Mouse (Mus musculus): Measurements from ENCODE around the gene Chrm1. TPM values are rescaled to one million over a fixed set of nuclear protein-coding genes. Genes with fewer than 3 reads are reported as not detected.

Gene Chrm1
- under 1 TPM in 1 of 2 experiments, not detected in 1; 0.02 TPM for total RNA-seq (2021)
- long read RNA-seq, experiment 1 = 0 reads
- long read RNA-seq, experiment 2 = 0 reads

DNA sequence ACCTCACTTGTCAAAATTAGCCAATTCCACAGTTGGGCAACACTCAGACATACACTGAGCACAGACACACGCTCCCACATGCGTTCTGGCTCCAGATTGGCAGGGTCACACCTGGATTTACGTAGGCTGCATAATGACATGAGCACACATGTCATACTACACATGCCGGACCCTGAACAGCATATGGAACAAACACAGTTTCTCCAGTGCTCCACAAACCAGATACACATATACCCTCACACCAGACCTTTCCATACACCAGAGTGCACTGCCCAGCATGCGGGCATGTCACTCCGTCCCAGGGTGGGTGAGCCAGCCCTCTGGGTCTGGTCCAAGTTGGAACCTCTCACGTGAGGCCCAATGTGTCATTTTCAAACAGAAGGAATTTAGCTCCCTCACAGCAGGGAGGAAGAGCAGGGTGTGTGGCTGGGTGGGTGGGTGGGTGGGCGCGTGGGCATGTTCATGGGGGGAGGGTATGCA is at the start of gene Chrm1:
Chrm1 (plus strand) TSS at position 430 of the 480 bp plus-strand sequence.
- intact Hi-C loops (cut with DNase I; ENCODE audit: low total_unique reads) = no loop called here
- DNase-seq = no peak

- no peak for DNase-seq
- intact Hi-C loops (cut with DNase I; ENCODE audit: low total_unique reads) = no loop called here
Measured at GRCm38 (mm10) chr19:8614343-8614742, 49.2 kb upstream of the Chrm1 start.

- intact Hi-C loops (cut with DNase I; ENCODE audit: low total_unique reads) = no loop called here
- no peak for DNase-seq
Measured at GRCm38 (mm10) chr19:8616314-8616713, 47.3 kb upstream of the Chrm1 start.

DNA sequence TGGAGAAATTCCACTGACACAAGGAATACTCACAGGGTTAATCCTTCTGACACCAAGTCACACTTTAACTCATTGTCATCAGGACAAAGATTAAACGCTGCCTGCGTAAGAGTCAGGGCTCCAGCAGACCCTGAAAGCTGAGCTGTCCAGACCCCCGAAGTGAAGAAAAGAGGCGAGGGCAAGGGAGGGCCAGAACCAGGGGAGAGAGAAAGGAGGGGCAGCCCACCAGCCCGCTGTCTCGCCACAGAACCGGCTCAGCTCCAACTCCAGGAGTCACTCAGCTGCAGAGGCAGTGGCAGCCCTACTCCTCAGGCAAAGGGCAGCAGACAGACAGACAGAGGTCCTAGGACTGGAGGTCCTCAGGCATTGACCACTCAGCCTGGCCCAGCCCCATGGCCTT is 45.7 kb upstream of the Chrm1 start, which contains the start of gene Slc22a6:
Slc22a6 (plus strand) TSS at position 136 of the 400 bp plus-strand sequence.
- intact Hi-C loops (cut with DNase I; ENCODE audit: low total_unique reads) = no loop called here
- DNase-seq = no peak

DNA sequence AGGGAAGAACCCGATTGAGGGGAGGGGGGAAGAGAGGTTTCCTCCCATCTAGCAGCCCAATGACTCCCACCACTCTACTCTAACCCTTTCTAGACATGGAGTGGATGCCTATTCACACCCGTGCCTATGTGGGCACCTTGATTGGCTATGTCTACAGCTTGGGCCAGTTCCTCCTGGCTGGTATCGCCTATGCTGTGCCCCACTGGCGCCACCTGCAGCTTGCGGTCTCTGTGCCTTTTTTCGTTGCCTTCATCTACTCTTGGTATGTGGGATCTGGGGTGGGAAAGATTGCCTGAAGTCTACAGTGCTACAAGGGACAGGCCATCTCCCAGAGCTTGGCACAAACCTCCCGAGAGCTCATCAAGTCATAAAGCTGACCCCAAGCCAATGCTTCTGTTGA is 42.5 kb upstream of the Chrm1 start:
- intact Hi-C loops (cut with DNase I; ENCODE audit: low total_unique reads) = no loop called here
- DNase-seq = no peak

DNA sequence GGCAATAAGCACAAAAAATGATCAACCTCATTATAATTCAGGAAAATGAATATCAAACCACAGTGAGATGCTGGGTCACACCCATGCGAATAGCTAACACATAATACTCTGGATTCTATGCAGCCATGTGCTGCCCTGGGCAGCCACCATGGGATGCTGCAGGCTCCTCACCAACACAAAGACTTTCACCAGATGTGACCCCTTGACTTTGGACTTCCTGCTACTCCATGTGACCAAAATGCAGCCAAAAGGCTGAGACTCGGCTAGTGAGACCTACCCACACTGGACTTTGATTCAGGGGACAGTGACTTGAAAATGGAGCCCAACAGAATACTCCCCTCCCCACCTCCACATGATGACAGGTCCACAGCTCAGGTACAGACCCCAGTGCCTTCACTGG is 33.3 kb upstream of the Chrm1 start:
- intact Hi-C loops (cut with DNase I; ENCODE audit: low total_unique reads) = no loop called here
- no peak for DNase-seq

DNA sequence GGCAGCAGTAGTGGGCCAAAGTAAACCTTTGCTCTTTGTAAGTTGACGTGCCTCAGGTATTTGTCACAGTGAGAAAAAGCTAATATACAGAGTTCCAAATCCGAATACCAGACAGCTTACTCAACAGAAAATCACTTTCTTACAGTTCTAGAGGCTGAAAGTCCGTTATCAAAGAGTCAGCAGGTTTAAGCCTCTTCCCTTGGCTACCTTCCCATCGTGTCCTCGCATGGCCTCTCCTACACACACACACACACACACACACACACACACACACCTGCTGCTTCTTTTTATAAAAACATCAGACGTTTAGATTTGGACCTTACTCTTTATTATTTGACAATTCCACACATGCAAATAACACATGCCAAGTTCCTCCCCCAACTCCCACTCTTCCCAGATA is 32.8 kb upstream of the Chrm1 start:
- no peak for DNase-seq
- intact Hi-C loops (cut with DNase I; ENCODE audit: low total_unique reads) = no loop called here

DNA sequence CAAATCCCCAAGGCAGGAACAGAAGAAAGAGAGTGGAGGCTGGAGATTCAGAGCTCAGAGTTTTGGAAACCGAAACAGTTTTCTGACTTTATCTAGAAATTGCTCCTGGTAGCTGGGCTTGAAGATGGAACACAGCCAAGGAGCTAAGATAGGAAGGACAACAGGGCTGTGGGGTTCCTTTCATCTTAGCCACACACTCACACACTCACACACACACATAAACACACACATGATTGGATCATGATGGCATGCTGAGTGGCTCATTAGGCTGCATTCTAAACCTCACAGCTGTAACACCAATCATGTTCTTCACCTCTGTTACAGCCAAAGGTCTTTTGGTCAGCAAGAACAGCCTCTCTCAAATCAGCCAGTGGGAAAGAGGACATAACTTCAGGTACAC is 31.6 kb upstream of the Chrm1 start:
- intact Hi-C loops (cut with DNase I; ENCODE audit: low total_unique reads) = no loop called here
- no peak for DNase-seq

- no peak for DNase-seq
- intact Hi-C loops (cut with DNase I; ENCODE audit: low total_unique reads) = no loop called here
Measured at GRCm38 (mm10) chr19:8642086-8642485, 21.5 kb upstream of the Chrm1 start.

GRCm38 (mm10) chr19:8646393-8646792 is 17.2 kb upstream of the Chrm1 start:
- no peak for DNase-seq
- intact Hi-C loops (cut with DNase I; ENCODE audit: low total_unique reads) = no loop called here

DNA sequence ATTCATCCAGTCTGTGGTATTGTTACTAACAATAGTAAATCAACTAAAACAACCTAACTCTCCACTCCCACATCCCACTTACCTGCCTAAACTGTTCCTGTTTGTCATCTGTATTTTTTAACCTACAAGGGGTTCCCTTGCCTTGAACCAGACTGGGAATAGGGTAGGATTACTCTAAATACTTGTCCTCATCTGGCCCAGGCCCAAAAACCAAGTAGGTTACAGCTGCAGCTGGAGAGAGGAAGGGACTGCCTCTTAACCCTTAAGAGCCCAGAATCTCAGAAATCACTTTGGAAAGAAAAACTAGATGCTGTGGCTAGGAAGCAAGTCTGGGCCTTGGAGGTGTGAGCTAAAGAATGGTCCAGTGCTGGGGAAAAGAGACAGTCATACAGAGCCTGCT is 7.8 kb upstream of the Chrm1 start:
- no peak for DNase-seq
- intact Hi-C loops (cut with DNase I; ENCODE audit: low total_unique reads) = no loop called here

DNA sequence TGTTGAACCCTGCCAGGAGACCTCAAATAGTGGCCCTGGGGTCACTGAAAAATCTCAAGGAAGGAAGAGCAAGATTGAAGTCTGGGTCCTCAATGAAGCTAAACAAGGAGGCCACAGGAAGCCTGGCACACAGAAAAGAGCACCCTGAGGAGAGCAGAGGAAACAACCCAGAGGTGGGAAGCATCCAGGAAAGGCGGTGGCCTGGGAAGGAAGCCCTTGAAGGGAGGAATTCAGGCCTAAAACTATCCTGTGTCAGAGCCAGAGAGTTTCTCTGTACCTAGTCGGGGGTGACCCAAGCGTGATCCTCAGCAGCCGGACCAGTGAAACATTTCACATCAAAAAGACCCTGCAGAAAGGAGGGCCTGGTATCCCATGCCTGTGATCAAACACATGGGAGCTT is 7.2 kb upstream of the Chrm1 start:
- intact Hi-C loops (cut with DNase I; ENCODE audit: low total_unique reads) = no loop called here

DNA sequence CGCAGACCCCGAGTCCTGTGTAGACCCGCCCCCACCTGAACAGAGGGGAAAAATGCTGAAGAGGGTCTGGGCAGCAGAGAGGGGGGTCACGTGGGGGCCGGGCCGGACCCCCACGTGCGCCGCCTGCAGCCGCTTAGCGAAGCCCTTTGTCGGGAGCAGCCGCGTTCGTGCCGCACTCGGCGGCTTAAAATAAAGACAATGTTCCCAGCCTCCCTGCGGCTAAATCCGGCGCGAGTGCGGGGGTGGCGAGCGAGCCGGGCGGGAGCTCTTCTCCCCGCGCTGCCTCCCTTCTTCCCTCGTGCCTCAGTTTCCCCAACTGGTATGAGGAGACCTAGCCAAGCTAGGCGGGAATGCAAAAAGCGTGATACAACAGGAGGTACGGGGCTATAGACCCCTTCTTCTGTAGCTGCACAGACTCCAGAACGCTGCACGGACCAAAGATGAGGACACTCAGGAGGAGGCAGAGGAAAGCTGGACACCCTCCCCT is 1.7 kb upstream of the Chrm1 start:
- DNase-seq = peak; percentile 9
- intact Hi-C loops (cut with DNase I; ENCODE audit: low total_unique reads) = no loop called here

More for the DNA sequence above, 7.2 kb upstream of the Chrm1 start:
- DNase-seq = no peak

DNA sequence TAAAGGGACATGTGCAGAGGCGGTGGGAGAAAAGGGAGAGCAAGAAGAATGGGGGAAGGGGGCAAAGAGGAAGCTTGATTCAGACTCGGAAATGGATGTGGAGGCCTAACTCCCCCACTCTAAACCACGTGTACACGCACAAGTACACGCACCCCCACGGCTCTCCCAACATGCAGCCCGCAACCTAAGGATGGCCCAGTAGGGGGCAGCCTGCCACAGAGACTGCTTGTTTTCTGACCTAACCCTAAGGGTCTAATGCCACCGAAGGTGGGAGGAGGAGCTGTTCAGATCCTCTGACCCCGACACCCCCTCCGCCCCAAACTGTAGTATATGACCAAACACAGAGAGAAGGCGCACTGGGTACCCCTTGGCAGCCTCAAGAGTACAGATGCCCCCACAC is 1.3 kb upstream of the Chrm1 start:
- peak; percentile 36 for DNase-seq
- intact Hi-C loops (cut with DNase I; ENCODE audit: low total_unique reads) = no loop called here

- intact Hi-C loops (cut with DNase I; ENCODE audit: low total_unique reads) = no loop called here
- DNase-seq = no peak
Measured at GRCm38 (mm10) chr19:8663911-8664421, 377 bp downstream of the Chrm1 start.

GRCm38 (mm10) chr19:8664859-8665258 is 1.3 kb downstream of the Chrm1 start:
- intact Hi-C loops (cut with DNase I; ENCODE audit: low total_unique reads) = no loop called here
- DNase-seq = no peak

- no peak for DNase-seq
- intact Hi-C loops (cut with DNase I; ENCODE audit: low total_unique reads) = no loop called here
Measured at GRCm38 (mm10) chr19:8665746-8666145, 2.2 kb downstream of the Chrm1 start.

- no peak for DNase-seq
- intact Hi-C loops (cut with DNase I; ENCODE audit: low total_unique reads) = no loop called here
Measured at GRCm38 (mm10) chr19:8672859-8673258, 9.3 kb downstream of the Chrm1 start.

DNA sequence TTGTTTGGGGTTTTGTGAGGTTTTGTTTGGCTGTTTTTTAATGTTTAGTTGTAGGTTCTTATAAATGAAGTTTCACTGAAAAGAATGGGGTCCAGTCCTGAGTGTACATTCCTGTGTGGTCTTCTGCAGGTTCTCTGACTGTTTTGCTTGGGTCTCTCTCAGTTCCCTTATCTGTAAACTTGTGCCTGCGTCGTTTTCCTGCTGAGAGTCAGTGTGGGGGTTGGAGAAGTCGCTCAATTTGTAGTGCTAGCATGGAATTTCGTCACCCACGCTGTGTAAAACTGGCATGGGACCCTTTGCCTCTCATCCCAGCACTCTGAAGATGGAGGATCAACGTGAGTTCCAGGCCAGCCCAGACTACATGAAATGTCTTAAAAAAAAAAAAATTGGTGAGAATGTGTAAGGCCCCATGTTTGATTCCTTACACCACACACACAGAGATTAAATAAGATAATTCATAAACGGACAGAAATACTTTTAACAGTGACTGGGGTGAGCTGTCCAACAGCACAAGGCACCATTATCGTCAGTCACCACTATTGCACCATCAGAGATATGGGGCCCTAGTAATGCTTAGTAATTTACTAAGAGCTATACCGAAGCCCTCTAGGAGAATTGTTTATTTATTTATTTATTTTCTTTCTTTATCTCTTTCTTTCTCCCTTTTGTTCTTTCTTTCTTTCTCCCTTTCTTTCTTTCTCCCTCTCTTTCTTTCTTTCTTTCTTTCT is 9.9 kb downstream of the Chrm1 start:
- DNase-seq = no peak
- intact Hi-C loops (cut with DNase I; ENCODE audit: low total_unique reads) = no loop called here

DNA sequence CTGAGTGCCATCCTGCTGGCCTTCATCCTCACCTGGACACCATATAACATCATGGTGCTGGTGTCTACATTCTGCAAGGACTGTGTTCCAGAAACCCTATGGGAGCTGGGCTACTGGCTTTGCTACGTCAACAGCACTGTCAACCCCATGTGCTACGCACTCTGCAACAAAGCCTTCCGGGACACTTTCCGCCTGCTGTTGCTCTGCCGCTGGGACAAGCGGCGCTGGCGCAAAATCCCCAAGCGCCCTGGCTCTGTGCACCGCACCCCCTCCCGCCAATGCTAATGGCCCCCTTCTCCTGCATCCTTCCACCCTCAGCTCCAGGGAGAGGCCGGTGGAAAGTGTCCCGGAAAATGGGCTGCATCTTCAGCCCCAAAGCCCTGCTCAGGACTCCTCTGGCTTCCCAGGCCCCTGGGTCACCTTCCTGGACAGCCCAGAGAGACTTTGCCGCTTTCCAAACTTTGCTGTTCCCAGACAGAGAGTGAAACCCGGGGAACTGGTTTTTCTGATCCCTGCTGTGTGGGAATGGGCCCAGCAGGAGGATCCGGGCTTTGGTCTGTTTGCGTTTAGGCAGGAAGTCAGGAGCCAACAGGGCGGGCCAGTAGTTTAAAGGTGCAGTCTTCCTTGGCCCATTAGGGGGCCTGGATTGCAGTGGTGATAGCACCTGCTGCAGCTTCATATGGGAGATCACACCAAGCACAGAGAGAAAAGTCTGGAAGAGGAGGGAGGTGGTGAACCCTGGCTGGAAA is 15.6 kb downstream of the Chrm1 start:
- intact Hi-C loops (cut with DNase I; ENCODE audit: low total_unique reads) = no loop called here
- DNase-seq = no peak

All from gastrocnemius, postnatal 14 days (tissue).